Mouse (Mus musculus) gonadal fat pad, adult 2 months (tissue): ENCODE results near the gene Pgap2. TPM values are rescaled to one million over a fixed set of nuclear protein-coding genes. Genes with fewer than 3 reads are reported as not detected.

Experiments used
- DNase-seq: peaks from one replicate; pipeline ENCODE4 v3.0.0-alpha.2; 2012; ENCODE audit warnings: low read depth
- polyA plus RNA-seq: library from polyadenylated mRNA; depleted of rRNA; stranded (reverse); fragments of >200 nt; gene quantifications from 2 replicates; pipeline ENCODE4 v1.2.3, GENCODE M21; 2012; rRNA removed

The Pgap2 gene
- polyA plus RNA-seq, result 485 and 511 TPM in 2 replicates

- DNase-seq, result no peak
Measured at GRCm38 (mm10) chr7:102209756-102210721, at the start of gene Pgap2, which contains the start of gene Nup98. Gene Pgap2 (plus strand): TSS chr7:102210208. Gene Nup98 (minus strand): TSS chr7:102210176.

- no peak for DNase-seq
Measured at GRCm38 (mm10) chr7:102170300-102170699, 39.7 kb upstream of the Pgap2 start.

GRCm38 (mm10) chr7:102183849-102184248 is 26.2 kb upstream of the Pgap2 start:
- no peak for DNase-seq

GRCm38 (mm10) chr7:102192356-102192755 is 17.7 kb upstream of the Pgap2 start:
- DNase-seq, result no peak

GRCm38 (mm10) chr7:102200576-102200975 is 9.4 kb upstream of the Pgap2 start:
- no peak for DNase-seq

- no peak for DNase-seq
Measured at GRCm38 (mm10) chr7:102200996-102201785, 8.8 kb upstream of the Pgap2 start.

GRCm38 (mm10) chr7:102204296-102204857 is 5.6 kb upstream of the Pgap2 start:
- DNase-seq, result no peak

GRCm38 (mm10) chr7:102205646-102206045 is 4.4 kb upstream of the Pgap2 start:
- DNase-seq, result no peak

- DNase-seq, result no peak
Measured at GRCm38 (mm10) chr7:102208806-102209363, 1.1 kb upstream of the Pgap2 start.

GRCm38 (mm10) chr7:102211071-102211470 is 1.1 kb downstream of the Pgap2 start:
- no peak for DNase-seq

- DNase-seq, result no peak
Measured at GRCm38 (mm10) chr7:102221899-102222298, 11.9 kb downstream of the Pgap2 start.

- DNase-seq, result no peak
Measured at GRCm38 (mm10) chr7:102222336-102222735, 12.3 kb downstream of the Pgap2 start.

- DNase-seq, result no peak
Measured at GRCm38 (mm10) chr7:102222830-102223556, 13.0 kb downstream of the Pgap2 start.

GRCm38 (mm10) chr7:102223883-102224738 is 14.1 kb downstream of the Pgap2 start:
- no peak for DNase-seq

- DNase-seq, result no peak
Measured at GRCm38 (mm10) chr7:102226051-102226450, 16.0 kb downstream of the Pgap2 start.

- DNase-seq, result no peak
Measured at GRCm38 (mm10) chr7:102228049-102228670, 18.2 kb downstream of the Pgap2 start.

- no peak for DNase-seq
Measured at GRCm38 (mm10) chr7:102229814-102230213, 19.8 kb downstream of the Pgap2 start.

GRCm38 (mm10) chr7:102233059-102233458 is 23.1 kb downstream of the Pgap2 start:
- no peak for DNase-seq

GRCm38 (mm10) chr7:102238686-102239286 is 28.8 kb downstream of the Pgap2 start:
- DNase-seq, result no peak
